Mouse (Mus musculus) CH12.LX (cell line): ENCODE data around the gene 1700022I11Rik. TPM values are rescaled to one million over a fixed set of nuclear protein-coding genes. Genes with fewer than 3 reads are reported as not detected.

Experiments used
- DNase-seq: peaks from one replicate; pipeline ENCODE4 v3.0.0-alpha.2; 2013; ENCODE audit errors: extremely low read depth
- H3K27ac ChIP-seq: 2 replicates; pipeline ENCODE4 v1.5.1; 2012; ENCODE audit warnings: low read depth, mild to moderate bottlenecking, control low read depth, moderate library complexity; ENCODE audit not compliant: insufficient read depth
- H3K27me3 ChIP-seq: replicated peaks from 2 replicates; pipeline ENCODE3; 2012; ENCODE audit warnings: inconsistent platforms
- H3K36me3 ChIP-seq, 2 experiments: replicated peaks in 1 of 2; 2 replicates each; pipeline versions ENCODE3 to v1.6.1; 2012; ENCODE audit warnings: inconsistent platforms in 1 of 2, low read length in 1 of 2, mild to moderate bottlenecking in 1 of 2, mixed read lengths in 1 of 2, moderate library complexity in 1 of 2; ENCODE audit not compliant: control insufficient read depth in 1 of 2, insufficient read depth in 1 of 2
- H3K4me1 ChIP-seq, 2 experiments: 2 replicates each; pipeline ENCODE4 v1.6.1; 2012; ENCODE audit warnings: inconsistent platforms in 1 of 2, moderate library complexity in 1 of 2; ENCODE audit not compliant: insufficient read depth in 2 of 2, control insufficient read depth in 1 of 2
- H3K4me2 ChIP-seq: 2 replicates; pipeline ENCODE4 v1.6.1; 2012; ENCODE audit warnings: low read depth, mild to moderate bottlenecking, control low read depth; ENCODE audit not compliant: poor library complexity, insufficient read depth, severe bottlenecking
- H3K4me3 ChIP-seq, 3 experiments: fragments of 150-350 bp in 1 of 3; sonication (generic) in 1 of 3; replicated peaks in 1 of 3; 2 replicates each; pipeline versions ENCODE3 to v1.5.1; 2011 to 2012; ENCODE audit warnings: low read depth in 2 of 3, low read length in 2 of 3, mild to moderate bottlenecking in 2 of 3, moderate library complexity in 2 of 3, control low read depth in 1 of 3, improper control_type of control experiment in 1 of 3, inconsistent platforms in 1 of 3, mixed read lengths in 1 of 3; ENCODE audit not compliant: poor library complexity in 1 of 3
- H3K79me2 ChIP-seq: replicated peaks from 2 replicates; pipeline ENCODE4 v1.6.1; 2012; ENCODE audit warnings: mild to moderate bottlenecking, moderate library complexity; ENCODE audit not compliant: control insufficient read depth, poor library complexity, insufficient read depth, severe bottlenecking; ENCODE audit errors: extremely low read depth
- H3K9ac ChIP-seq: 2 replicates; pipeline ENCODE4 v1.6.1; 2012; ENCODE audit warnings: low read depth, mild to moderate bottlenecking, control low read depth, moderate library complexity; ENCODE audit not compliant: insufficient read depth
- H3K9me3 ChIP-seq: replicated peaks from 2 replicates; pipeline ENCODE3; 2012; ENCODE audit warnings: low read length, inconsistent platforms, mixed read lengths
- BHLHE40 ChIP-seq: IDR thresholded peaks from 2 replicates; pipeline ENCODE4 v1.6.1; 2011; ENCODE audit warnings: mild to moderate bottlenecking, low read depth, low read length, improper control_type of control experiment
- CHD1 ChIP-seq: IDR thresholded peaks from 2 replicates; pipeline ENCODE4 v1.6.1; 2012; ENCODE audit warnings: low read depth, low read length, improper control_type of control experiment, inconsistent platforms
- CTCF ChIP-seq, 2 experiments: IDR thresholded peaks in 1 of 2; conservative IDR thresholded peaks in 1 of 2; 2 replicates each; pipeline ENCODE4 v1.5.1; 2011 to 2012; ENCODE audit warnings: low read depth in 2 of 2, low read length in 2 of 2, improper control_type of control experiment in 1 of 2, inconsistent platforms in 1 of 2, mild to moderate bottlenecking in 1 of 2, moderate library complexity in 1 of 2
- E2F4 ChIP-seq: IDR thresholded peaks from 2 replicates; pipeline ENCODE4 v1.6.1; 2011; ENCODE audit warnings: low read depth, low read length, improper control_type of control experiment; ENCODE audit not compliant: insufficient replicate concordance
- ELF1 ChIP-seq: IDR thresholded peaks from 2 replicates; pipeline ENCODE4 v1.6.1; 2014; ENCODE audit warnings: low read depth, mild to moderate bottlenecking, inconsistent platforms, low read length, improper control_type of control experiment
- ETS1 ChIP-seq: conservative IDR thresholded peaks from 2 replicates; pipeline ENCODE4 v1.6.1; 2012; ENCODE audit warnings: low read depth, mild to moderate bottlenecking, inconsistent platforms, low read length, improper control_type of control experiment, moderate library complexity
- GABPA ChIP-seq: IDR thresholded peaks from 2 replicates; pipeline ENCODE4 v1.6.1; 2012; ENCODE audit warnings: low read depth, low read length, improper control_type of control experiment, inconsistent platforms; ENCODE audit not compliant: insufficient replicate concordance
- JUN ChIP-seq: IDR thresholded peaks from 2 replicates; pipeline ENCODE4 v1.6.1; 2011; ENCODE audit warnings: low read depth, mild to moderate bottlenecking, low read length, improper control_type of control experiment, moderate library complexity; ENCODE audit not compliant: insufficient read depth
- JUND ChIP-seq: conservative IDR thresholded peaks from 2 replicates; pipeline ENCODE4 v1.6.1; 2011; ENCODE audit warnings: low read depth, low read length, improper control_type of control experiment
- KAT2A ChIP-seq: IDR thresholded peaks from 2 replicates; pipeline ENCODE4 v1.6.1; 2012; ENCODE audit warnings: low read length, improper control_type of control experiment, inconsistent platforms; ENCODE audit not compliant: insufficient replicate concordance
- MAFK ChIP-seq: IDR thresholded peaks from 2 replicates; pipeline ENCODE4 v1.6.1; 2011; ENCODE audit warnings: low read length, improper control_type of control experiment; ENCODE audit not compliant: insufficient replicate concordance
- MAZ ChIP-seq: IDR thresholded peaks from 2 replicates; pipeline ENCODE4 v1.6.1; 2012; ENCODE audit warnings: low read depth, mild to moderate bottlenecking, inconsistent platforms, low read length, improper control_type of control experiment, moderate library complexity
- MEF2A ChIP-seq: IDR thresholded peaks from 2 replicates; pipeline ENCODE4 v1.6.1; 2014; ENCODE audit warnings: low read depth, mild to moderate bottlenecking, inconsistent platforms, low read length, improper control_type of control experiment, borderline replicate concordance
- NELFE ChIP-seq: IDR thresholded peaks from 2 replicates; pipeline ENCODE4 v1.6.1; 2011; ENCODE audit warnings: low read depth, low read length, improper control_type of control experiment
- PAX5 ChIP-seq: IDR thresholded peaks from 2 replicates; pipeline ENCODE4 v1.6.1; 2012; ENCODE audit warnings: low read length, inconsistent platforms, mixed read lengths
- POLR2A ChIP-seq: IDR thresholded peaks from 2 replicates; pipeline ENCODE4 v1.6.1; 2011; ENCODE audit warnings: low read depth, mild to moderate bottlenecking, improper control_type of control experiment, low read length
- POLR2AphosphoS2 ChIP-seq: IDR thresholded peaks from 2 replicates; pipeline ENCODE4 v1.6.1; 2011; ENCODE audit warnings: low read depth, low read length, improper control_type of control experiment
- RAD21 ChIP-seq: IDR thresholded peaks from 2 replicates; pipeline ENCODE4 v1.6.1; 2011; ENCODE audit warnings: low read depth, mild to moderate bottlenecking, low read length, improper control_type of control experiment, moderate library complexity
- RCOR1 ChIP-seq: conservative IDR thresholded peaks from 2 replicates; pipeline ENCODE4 v1.6.1; 2012; ENCODE audit warnings: low read depth, mild to moderate bottlenecking, inconsistent platforms, low read length, improper control_type of control experiment
- SIN3A ChIP-seq: IDR thresholded peaks from 2 replicates; pipeline ENCODE4 v1.6.1; 2012; ENCODE audit warnings: low read length, improper control_type of control experiment, inconsistent platforms
- TBP ChIP-seq: conservative IDR thresholded peaks from 2 replicates; pipeline ENCODE4 v1.6.1; 2011; ENCODE audit warnings: low read depth, low read length, improper control_type of control experiment
- TCF12 ChIP-seq: IDR thresholded peaks from 2 replicates; pipeline ENCODE4 v1.6.1; 2014; ENCODE audit warnings: low read depth, mild to moderate bottlenecking, inconsistent platforms, low read length, improper control_type of control experiment
- UBTF ChIP-seq: IDR thresholded peaks from 2 replicates; pipeline ENCODE4 v1.6.1; 2012; ENCODE audit warnings: low read depth, mild to moderate bottlenecking, inconsistent platforms, low read length, improper control_type of control experiment, moderate library complexity
- USF1 ChIP-seq: IDR thresholded peaks from 2 replicates; pipeline ENCODE4 v1.6.1; 2014; ENCODE audit warnings: low read depth, mild to moderate bottlenecking, inconsistent platforms, low read length, improper control_type of control experiment
- USF2 ChIP-seq: conservative IDR thresholded peaks from 2 replicates; pipeline ENCODE4 v1.6.1; 2011; ENCODE audit warnings: low read depth, low read length, improper control_type of control experiment
- ZMIZ1 ChIP-seq: IDR thresholded peaks from 2 replicates; pipeline ENCODE4 v1.6.1; 2012; ENCODE audit warnings: low read depth, mild to moderate bottlenecking, inconsistent platforms, low read length, improper control_type of control experiment
- dilution Hi-C: fragments of 300-500 bp; cut with MboI; formaldehyde crosslinking; loops from 2 replicates; pipeline ENCODE4 v1.14.3; 2020; ENCODE audit warnings: low sequenced_read_pairs; ENCODE audit not compliant: extremely low pct_unique_long_range_greater_than_20kb, extremely low pct_ligation_motif_present
- in situ Hi-C: fragments of 300-500 bp; cut with MboI; formaldehyde crosslinking; loops from 3 replicates; pipeline ENCODE4 v1.14.3; 2019; ENCODE audit warnings: low sequenced_read_pairs, low pct_ligation_motif_present, low pct_unique_long_range_greater_than_20kb, mixed read lengths
- polyA plus RNA-seq: library from polyadenylated mRNA; unstranded; fragments of >175 nt; gene quantifications from 2 replicates; pipeline ENCODE4 v1.2.1, GENCODE M21; 2012; ENCODE audit warnings: low read depth; ENCODE audit not compliant: insufficient read length
- total RNA-seq, 2 experiments: library from RNA; depleted of rRNA; stranded (reverse); fragments of 300-350 nt in 1 of 2; fragments of >200 nt in 1 of 2; gene quantifications; 2 replicates each; pipeline ENCODE4 v1.2.3; 2012 to 2014

Gene 1700022I11Rik
- total and polyA plus RNA-seq, 3 experiments, result 0.24 to 0.55 TPM; not detected in 1

DNA sequence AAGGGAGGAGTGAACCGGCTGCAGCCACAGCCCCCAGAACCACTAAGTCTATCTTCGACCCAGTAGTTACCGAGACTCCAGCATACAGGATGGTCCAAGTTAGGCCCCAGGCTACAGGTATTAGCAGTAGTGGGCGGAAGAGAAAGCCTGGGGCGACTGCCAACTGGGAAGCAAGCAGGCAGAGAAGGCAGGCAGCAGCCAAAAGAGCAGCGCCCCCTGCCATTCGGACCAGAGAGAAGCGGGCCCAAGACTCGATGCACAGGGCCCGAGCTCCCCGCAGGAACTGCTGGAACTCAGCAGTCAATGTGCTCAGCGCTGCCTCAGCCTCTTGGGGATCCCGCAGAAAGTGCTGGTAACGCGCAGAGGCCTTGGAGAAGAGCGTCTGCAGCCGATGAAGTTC is 51.9 kb downstream of the 1700022I11Rik start:
- Histone ChIP-seq H3K4me2 (no peak overlapping the region), H3K27me3 (no peaks in the 10 kb centered on the region), H3K9me3 (no peaks in the 10 kb centered on the region), H3K4me3 (no peak overlapping the region), H3K79me2 (0 out of 2 replicates have a peak, but pooled peaks cover 5% of the 10 kb centered on the region)
- DNase-seq, result no peak
- dilution Hi-C loops, result no loop called here
- TF ChIP-seq RAD21 (no peak), SIN3A (no peak), CTCF (conservative IDR thresholded peaks at IDR 0.05 in 1 of 2, IDR thresholded peaks at IDR 0.05 in 1 of 2; ENCODE audit: low read depth in 2 of 2, low read length in 2 of 2) (no peak), ZMIZ1 (no peak), POLR2AphosphoS2 (no peak), ETS1 (no peak), JUND (no peak), CHD1 (no peak), TCF12 (no peak), NELFE (no peak), TBP (no peak), USF2 (no peak), KAT2A (no peak), MEF2A (no peak), POLR2A (no peak), USF1 (no peak), MAZ (no peak), RCOR1 (no peak), ELF1 (no peak), PAX5 (no peak)
- TF ChIP-seq, all 38 proteins: peak for 0
- Histone ChIP-seq H3K4me1 (peaks cover 7 to 15% of the 10 kb centered on the region in 2 experiments), H3K36me3 (peaks cover 58 to 82% of the 10 kb centered on the region in 2 experiments), H3K27ac (no peak overlapping the region), H3K9ac (no peak overlapping the region)
- in situ Hi-C loops, result loop anchor here (25.0 kb wide), 1 partner anchor 541 kb away; the partner anchor contains the start of genes Creb3 and Tln1

DNA sequence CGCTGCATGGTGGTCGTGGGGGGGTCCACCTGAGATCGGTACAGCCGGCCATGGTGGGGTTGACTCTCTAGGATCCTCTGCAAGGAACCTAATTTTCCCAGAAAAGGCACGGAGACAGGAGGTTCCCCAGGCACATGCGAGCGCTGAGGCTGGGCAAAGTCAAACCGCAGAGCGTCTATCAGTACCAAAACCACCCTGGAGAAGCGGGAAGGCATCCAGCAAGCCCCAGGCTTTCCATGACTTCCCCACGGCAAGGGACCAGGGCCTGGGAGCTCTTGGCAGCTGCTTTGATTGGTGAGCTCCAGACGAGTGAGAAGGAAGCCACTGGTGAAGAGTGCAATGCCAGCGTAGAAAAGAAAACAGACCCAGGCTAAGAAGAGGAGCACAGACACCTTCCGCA is 55.3 kb downstream of the 1700022I11Rik start:
- Histone ChIP-seq H3K27me3 (no peaks in the 10 kb centered on the region), H3K4me3 (peak overlapping the region; percentile 59 to 77 (median 59))
- TF ChIP-seq TCF12 (no peak), RAD21 (no peak), MAZ (no peak), JUN (no peak), ZMIZ1 (no peak), MEF2A (no peak), E2F4 (no peak), UBTF (no peak), GABPA (no peak), SIN3A (no peak), BHLHE40 (no peak), MAFK (no peak)
- TF ChIP-seq, all 38 proteins: peak for 0
- H3K27ac ChIP-seq, result no peak overlapping the region
- dilution Hi-C loops (no loop called here), in situ Hi-C loops (loop anchor here (25.0 kb wide), 1 partner anchor 538 kb away; the partner anchor contains the start of genes Creb3 and Tln1)
- DNase-seq, result no peak
- peaks cover 5% of the 10 kb centered on the region; the same call in 1 of the 2 replicates for H3K79me2 ChIP-seq
- peak overlapping the region; percentile 89 for H3K4me2 ChIP-seq
- H3K4me1 ChIP-seq, result peaks cover 7 to 19% of the 10 kb centered on the region in 2 experiments
- no peaks in the 10 kb centered on the region for H3K9me3 ChIP-seq
- peak overlapping the region; percentile 76 for H3K9ac ChIP-seq
- peaks cover 54 to 84% of the 10 kb centered on the region in 2 experiments for H3K36me3 ChIP-seq
